Mouse (Mus musculus) ovary, adult 18-20 months (tissue): ENCODE measurements at regions not wholly inside any gene's neighbourhood (a gene's known extent, or its start where the extent isn't known, plus 50 kb on each side); places are given as distances from the start of the nearest gene placed in this dataset.

ENCODE experiments used
- DNase-seq: peaks from one replicate; pipeline ENCODE4 v3.0.0; 2022; ENCODE audit warnings: low spot score, mixed read lengths

DNA sequence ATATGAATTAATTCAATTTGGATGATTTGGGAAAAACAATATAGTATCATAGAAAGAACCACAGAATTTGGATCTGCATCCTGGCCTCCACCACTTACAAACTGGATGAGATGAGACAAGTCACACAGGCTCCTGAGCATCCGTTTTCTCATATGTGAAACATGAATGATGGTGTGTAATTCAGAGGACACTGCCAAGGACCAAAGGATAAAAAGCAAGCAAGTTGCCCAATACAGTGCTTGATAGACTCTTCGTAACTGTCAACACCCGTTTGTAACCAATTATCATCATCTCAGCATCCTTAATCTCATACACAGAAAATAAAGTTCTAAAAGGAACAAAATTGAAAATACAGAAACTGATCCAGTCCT, 305.8 kb downstream of the Fam49a start:
- no peak for DNase-seq

DNA sequence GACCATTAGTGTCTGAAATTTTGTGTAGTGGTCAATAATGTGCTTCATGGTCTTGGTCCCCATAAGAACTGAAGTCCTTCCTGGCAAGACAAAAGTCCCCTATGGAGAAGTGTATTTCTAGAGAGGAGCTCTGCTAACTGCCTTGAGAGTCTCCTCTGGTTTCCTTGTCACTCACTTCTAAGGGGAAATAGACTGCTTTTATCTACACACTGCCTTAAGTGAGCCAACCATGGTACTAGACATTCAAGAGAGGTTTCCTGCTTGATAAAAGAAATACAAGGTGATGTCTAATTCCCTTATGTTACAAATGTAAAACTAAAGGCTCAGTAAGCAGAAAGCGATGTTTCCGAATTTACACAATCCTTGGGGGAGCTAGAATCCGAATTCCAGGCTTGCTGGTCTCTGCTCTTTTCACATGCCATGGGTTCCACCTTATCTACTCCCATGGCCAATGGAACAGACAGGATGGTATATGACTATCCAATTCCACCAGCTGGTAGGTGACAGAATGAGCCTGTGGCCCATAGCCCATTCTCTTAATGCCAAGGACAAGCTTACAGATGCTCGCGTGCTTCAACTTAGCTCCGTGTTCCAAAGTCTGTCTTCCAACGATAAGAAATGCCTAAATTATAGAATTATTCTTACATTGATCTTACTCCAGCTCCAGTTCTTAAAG, 305.3 kb downstream of the Fam49a start:
- DNase-seq, result no peak

- no peak for DNase-seq
Observed at GRCm38 (mm10) chr12:12562267-12562666, 300.3 kb downstream of the Fam49a start.

- no peak for DNase-seq
Observed at GRCm38 (mm10) chr12:12551818-12552217, 289.9 kb downstream of the Fam49a start.

DNA sequence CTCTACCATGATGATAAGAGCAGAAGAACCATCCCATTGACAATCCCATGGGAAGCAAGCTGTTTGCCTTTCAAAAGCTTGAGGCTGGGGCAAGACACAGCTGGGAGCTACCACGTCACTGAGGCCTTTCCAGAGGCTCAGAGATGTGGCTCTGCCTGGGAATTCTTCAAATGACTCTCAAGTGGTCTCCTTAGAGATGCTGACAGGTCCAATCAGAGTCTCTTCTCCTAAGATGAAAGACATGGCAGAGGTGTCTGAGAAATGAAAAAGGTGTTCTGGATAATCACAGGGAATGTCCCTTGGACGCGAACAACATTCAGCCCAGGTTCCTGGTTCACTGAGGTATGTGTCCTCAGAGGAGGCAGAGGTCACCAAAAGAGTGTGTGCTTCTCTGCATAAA, 287.7 kb downstream of the Fam49a start:
- DNase-seq, result no peak

- no peak for DNase-seq
Observed at GRCm38 (mm10) chr12:12548688-12549087, 286.7 kb downstream of the Fam49a start.

- no peak for DNase-seq
Observed at GRCm38 (mm10) chr12:12547477-12547876, 285.5 kb downstream of the Fam49a start.

GRCm38 (mm10) chr12:12546372-12547031, 284.6 kb downstream of the Fam49a start:
- DNase-seq, result no peak

- no peak for DNase-seq
Observed at GRCm38 (mm10) chr12:12541076-12542070, 279.4 kb downstream of the Fam49a start.

DNA sequence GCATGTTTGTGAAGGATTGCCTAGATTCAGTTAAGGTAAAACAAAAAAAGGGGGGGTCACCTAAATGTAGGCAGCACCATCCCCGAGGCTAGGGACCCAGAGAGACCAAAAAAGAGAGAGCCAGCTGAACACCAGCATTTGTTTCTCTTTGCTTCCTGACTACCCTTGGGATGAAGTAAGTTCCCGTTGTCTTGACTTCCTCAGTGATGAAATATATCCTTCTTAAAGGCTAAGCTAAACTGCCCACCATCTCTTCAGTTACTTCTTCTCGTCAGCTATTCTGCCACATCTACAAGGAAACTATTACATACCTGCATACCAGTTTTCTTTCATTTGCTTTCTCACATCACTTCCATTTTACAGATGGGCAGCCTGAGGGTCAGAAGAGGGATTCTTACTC, 277.4 kb downstream of the Fam49a start:
- DNase-seq, result no peak

DNA sequence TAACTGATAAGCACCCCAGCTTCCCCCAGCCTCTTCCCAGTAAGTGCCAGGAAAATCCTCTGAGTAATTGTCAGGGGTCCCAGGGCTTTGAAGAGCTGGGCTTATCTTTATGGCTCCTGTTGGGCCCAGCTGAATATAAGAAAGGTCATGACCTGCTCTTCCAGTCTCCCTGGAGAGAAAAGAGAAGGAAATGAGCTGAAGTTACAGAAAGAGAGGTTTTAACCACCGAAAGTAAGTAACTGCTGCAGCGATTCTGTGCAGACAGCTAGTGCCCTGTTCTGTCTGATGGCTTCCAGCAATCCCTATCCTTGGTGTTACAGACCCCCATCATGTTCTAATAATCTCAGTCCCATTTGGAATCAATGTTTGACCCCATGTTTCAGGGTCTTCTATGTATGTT, 272.8 kb downstream of the Fam49a start:
- DNase-seq, result no peak

- DNase-seq, result no peak
Observed at GRCm38 (mm10) chr12:12530796-12531195, 268.9 kb downstream of the Fam49a start.

DNA sequence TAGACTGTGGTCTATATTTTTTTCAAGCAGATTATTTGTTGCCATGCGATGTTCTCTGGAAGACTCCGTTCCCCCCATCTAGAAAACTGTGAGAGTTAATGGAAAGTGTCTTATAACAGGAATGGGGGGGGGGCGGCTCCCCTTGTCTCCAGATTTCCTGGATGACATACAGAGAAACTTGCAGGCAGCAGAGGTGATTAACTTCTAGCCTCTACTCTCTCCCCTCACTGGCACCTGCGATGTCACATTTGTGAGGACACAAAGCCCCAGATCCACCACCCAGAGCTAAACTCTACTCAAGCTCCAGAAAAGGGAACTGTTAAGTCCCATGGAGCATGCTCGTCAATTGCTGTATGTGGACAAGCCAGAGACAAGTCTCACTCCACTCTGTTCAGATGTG, 267.6 kb downstream of the Fam49a start:
- no peak for DNase-seq

DNA sequence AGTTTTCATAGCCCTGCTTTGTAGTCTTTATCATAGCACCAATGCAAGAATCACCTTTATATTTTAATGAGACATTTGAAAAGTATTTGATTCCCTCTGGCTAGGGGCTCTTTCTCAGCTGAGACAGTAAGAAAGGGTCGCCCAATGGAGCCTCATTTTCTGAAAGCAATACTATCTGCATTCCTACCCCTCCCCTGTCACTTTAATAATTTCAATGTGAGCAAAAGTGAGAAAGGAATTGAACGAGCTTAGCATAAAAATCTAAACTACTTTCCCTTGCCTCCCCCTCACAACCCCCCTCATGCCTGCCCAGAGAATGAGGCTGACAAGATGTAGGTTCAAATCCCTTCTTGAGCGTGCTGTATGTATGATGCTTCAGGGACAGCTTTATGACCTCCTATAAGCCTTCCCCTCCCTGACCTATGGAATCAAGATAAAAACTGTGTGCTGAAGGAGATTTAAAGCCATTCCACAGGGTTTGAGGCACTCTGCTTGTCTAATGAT, 266.6 kb downstream of the Fam49a start:
- DNase-seq, result no peak

DNA sequence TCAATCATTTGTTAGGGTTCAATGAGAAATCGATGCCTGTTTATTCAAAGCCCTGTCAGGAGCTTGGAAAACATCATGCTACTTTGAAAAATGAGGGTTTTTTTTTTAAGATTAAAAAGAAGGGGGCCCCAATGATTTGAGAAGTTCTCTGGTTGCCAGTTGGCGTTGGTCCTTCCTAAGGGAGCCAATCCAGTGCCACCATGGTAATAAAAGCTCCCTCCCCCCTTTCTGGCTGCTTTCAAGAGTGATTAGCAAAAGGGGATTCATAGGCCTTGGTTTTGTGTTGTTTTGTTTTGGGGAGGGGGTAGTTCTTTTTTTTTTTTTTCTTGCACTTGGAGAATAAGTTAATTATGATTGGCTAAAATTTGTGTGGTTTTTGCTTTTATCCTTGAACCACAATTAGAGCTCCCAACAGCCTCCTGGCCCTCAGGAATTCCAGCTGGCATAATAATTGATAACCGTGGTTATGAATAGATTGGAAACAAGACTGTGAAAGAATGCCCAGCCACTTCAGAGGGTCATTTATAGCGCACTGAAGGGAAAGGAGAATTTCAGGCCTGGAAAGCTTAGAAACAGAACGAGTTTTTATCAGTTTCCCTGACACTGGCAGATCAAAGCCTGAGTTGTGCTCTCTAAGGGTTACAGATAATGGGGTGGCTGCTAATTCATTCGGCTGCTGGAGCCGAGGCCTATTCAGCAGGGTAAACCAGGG, 266.0 kb downstream of the Fam49a start:
- no peak for DNase-seq

GRCm38 (mm10) chr12:12527366-12527765, 265.4 kb downstream of the Fam49a start:
- DNase-seq, result no peak

DNA sequence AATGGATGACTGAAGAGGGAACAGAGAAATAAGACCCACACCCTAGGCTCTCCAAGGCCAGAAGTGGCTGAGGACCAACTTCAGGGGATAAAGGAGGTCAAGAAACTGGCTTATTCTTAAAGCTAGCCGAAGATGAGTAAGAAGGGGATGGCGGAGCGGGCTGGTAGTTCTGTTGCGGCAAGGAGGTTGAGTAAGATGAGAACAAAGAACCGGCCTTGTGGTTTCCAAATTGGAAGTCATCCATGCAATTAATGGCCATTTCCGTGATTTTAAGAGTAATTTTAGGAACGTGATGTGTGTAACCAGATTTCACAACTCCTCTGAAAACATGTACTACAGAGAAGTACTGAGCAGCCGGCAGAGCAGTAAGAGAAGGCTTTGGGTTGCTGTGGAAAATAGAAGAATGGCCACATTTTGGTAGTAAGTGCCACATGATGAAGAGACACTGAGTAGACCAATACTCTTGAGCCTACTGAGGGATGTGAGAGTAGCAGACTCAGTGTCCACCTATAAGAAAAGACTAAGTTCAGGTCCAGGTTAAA, 258.4 kb downstream of the Fam49a start:
- no peak for DNase-seq

DNA sequence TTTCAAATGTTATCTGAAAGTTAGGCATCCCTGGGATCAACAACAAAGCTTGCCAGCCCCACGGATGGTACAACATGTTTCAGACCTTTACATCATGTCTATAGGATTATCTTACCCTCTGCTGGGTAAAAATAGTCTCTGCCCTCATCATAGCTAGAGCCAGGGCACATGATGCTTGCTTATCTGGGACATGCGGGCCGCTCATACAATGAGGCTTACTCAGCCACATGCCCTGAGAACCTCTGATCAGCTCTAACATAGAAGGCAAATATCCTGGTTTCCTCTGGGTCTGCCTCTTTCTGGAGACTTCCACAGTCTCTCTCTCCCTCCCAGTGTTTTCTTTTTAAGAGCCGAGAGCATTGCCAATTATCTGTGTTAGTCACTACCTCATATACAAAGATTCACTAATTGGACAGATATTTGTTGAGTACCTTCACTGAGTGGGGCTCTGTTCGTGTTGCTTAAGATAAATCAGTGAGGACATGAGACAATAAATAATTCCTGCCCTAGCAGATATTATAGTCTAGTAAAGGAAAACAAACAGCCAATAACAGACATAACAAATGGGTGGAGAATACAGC, 256.6 kb downstream of the Fam49a start:
- DNase-seq, result no peak

DNA sequence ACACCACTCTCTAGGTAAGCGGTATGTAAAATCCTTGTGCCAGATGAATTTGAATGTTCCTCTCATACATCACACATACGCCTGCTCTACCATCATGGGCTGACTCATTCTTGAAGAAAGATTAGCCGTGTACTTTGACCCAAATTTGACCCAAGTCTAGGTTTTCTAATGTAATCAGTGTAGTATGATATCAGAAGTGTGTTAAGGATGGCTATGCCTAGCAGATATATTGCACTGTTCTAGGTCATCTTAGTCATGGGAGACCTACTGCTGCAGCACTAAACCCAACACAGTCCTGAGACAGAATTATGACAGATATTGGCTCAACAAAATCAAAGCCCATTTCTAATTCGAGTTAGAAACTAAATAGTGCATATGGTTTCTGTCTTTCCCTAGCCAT, 255.1 kb downstream of the Fam49a start:
- DNase-seq, result no peak

GRCm38 (mm10) chr12:12510764-12511163, 248.8 kb downstream of the Fam49a start:
- no peak for DNase-seq
